Mouse (Mus musculus): ENCODE results near the gene Srrm3. TPM values are rescaled to one million over a fixed set of nuclear protein-coding genes. Genes with fewer than 3 reads are reported as not detected.

Srrm3 gene
- polyA plus RNA-seq, 1 experiment from 2014 or later, result 90.6 TPM

GRCm38 (mm10) chr5:135794859-135795181, 11.9 kb upstream of the Srrm3 start:
- Histone ChIP-seq H3K27ac (peak overlapping the region; percentile 91), H3K4me2 (peak overlapping the region; percentile 40), H3K9ac (peak overlapping the region; percentile 58), H3K27me3 (no peaks in the 10 kb centered on the region), H3K36me3 (peaks cover 25% of the 10 kb centered on the region), H3K9me3 (no peaks in the 10 kb centered on the region), H3K4me1 (replicated peaks) (peaks cover 13% of the 10 kb centered on the region), H3K4me3 (0 out of 2 replicates have a peak overlapping the region, but pooled peaks have one; percentile 23)
- peak; percentile 68; the same call in 1 of the 2 replicates for ATAC-seq (ENCODE audit: low FRiP score)
- 15% methylated on average over 5 of the region's 5 CpGs for WGBS

DNA sequence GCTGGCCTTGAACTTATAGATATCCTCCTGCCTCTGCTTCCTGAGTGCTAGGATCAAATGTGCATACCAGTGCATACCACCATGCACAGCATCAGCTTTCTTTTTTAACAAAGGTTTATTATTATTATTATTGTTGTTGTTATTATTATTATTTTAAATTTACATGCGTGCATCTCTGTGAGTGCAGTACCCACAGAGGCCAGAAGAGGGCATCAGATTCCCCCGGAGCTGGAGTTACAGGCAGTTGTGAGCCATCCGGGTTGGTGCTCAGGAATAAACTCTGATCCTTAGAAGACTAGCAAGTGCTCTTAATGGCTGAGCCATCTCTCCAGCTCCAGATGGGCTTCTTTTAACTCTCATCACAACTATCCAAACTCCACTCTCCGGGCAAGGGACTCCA, 6.9 kb upstream of the Srrm3 start:
- H3K27ac ChIP-seq, result peak overlapping the region; percentile 84

GRCm38 (mm10) chr5:135800927-135801326, 5.8 kb upstream of the Srrm3 start:
- H3K36me3 ChIP-seq, result no peaks in the 10 kb centered on the region
- no peaks in the 10 kb centered on the region for H3K9me3 ChIP-seq
- peak; percentile 70 for ATAC-seq (ENCODE audit: low FRiP score)
- H3K27ac ChIP-seq, result peak overlapping the region; percentile 84
- no peaks in the 10 kb centered on the region for H3K27me3 ChIP-seq
- WGBS, result 0% methylated on average over 6 of the region's 6 CpGs
- 0 out of 2 replicates have a peak overlapping the region, but pooled peaks have one; percentile 4 for H3K4me2 ChIP-seq
- H3K4me3 ChIP-seq, result no peak overlapping the region
- H3K4me1 ChIP-seq (replicated peaks), result peaks cover 39% of the 10 kb centered on the region
- peak overlapping the region; percentile 49; the same call in 1 of the 2 replicates for H3K9ac ChIP-seq

More for the DNA sequence above, 6.9 kb upstream of the Srrm3 start:
- WGBS, result 39% methylated on average over 4 of the region's 4 CpGs
- H3K9me3 ChIP-seq, result no peaks in the 10 kb centered on the region
- no peak for ATAC-seq (ENCODE audit: low FRiP score)
- H3K4me2 ChIP-seq, result no peak overlapping the region
- no peak overlapping the region for H3K4me3 ChIP-seq
- no peak overlapping the region for H3K9ac ChIP-seq
- no peaks in the 10 kb centered on the region for H3K27me3 ChIP-seq
- peaks cover 38% of the 10 kb centered on the region for H3K4me1 ChIP-seq (replicated peaks)
- H3K36me3 ChIP-seq, result no peaks in the 10 kb centered on the region

DNA sequence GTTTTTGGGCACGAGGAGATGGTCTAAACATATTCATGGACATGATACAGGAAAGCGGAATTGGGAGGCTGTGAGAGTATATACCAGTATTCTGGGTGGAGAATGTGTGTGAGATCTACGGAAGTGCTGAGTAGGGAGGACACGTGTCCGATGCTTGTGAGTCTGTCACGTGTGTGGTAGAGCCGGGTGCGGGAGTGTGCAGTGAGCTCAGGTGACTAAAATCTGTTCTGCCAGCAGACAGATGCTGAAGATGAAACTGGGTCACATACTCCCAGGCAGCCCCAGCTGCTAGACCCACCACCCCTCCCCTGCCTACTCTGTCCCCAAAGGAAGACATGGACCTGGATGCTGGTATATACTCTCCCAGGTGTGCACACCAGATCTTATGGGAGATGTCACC, 4.0 kb upstream of the Srrm3 start:
- Histone ChIP-seq H3K9ac (no peak overlapping the region), H3K4me2 (no peak overlapping the region), H3K4me1 (replicated peaks) (peaks cover 45% of the 10 kb centered on the region), H3K4me3 (no peak overlapping the region), H3K27me3 (no peaks in the 10 kb centered on the region), H3K9me3 (no peaks in the 10 kb centered on the region), H3K27ac (no peak overlapping the region; the same call in 1 of the 2 replicates), H3K36me3 (no peaks in the 10 kb centered on the region)
- WGBS, result 81% methylated on average over 8 of the region's 8 CpGs
- no peak for ATAC-seq (ENCODE audit: low FRiP score)

- Histone ChIP-seq H3K27ac (no peak overlapping the region; the same call in 1 of the 2 replicates), H3K4me2 (no peak overlapping the region), H3K36me3 (no peaks in the 10 kb centered on the region), H3K27me3 (no peaks in the 10 kb centered on the region), H3K4me1 (replicated peaks) (peaks cover 50% of the 10 kb centered on the region), H3K9me3 (no peaks in the 10 kb centered on the region), H3K4me3 (no peak overlapping the region), H3K9ac (no peak overlapping the region)
- WGBS, result 68% methylated on average over 4 of the region's 4 CpGs
- ATAC-seq (ENCODE audit: low FRiP score), result no peak
These were observed 3.6 kb upstream of the Srrm3 start for GRCm38 (mm10) chr5:135803135-135803534.

DNA sequence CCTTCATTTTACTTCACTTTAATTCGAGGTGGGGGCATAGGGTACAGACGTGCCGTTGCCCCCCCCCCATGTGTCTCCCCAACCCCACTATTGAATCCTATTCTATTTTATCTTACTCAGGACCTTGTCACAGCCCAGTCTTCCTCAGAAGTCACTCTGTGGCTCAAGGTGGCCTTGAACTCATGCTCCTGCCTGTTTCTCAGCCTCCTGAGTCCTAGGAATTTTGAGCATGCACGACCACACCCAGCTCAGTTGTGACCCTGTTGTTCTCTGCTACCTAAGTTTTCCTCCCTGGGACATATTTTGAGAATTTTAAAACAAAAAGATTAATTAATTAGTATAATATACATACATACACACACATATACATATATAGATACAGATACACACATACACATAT, 3.0 kb upstream of the Srrm3 start:
- Histone ChIP-seq H3K27ac (no peak overlapping the region), H3K4me1 (replicated peaks) (peaks cover 55% of the 10 kb centered on the region), H3K27me3 (no peaks in the 10 kb centered on the region), H3K9ac (no peak overlapping the region), H3K9me3 (no peaks in the 10 kb centered on the region), H3K4me3 (no peak overlapping the region), H3K4me2 (no peak overlapping the region), H3K36me3 (no peaks in the 10 kb centered on the region)
- 88% methylated on average over 4 of the region's 4 CpGs for WGBS
- ATAC-seq (ENCODE audit: low FRiP score), result no peak

GRCm38 (mm10) chr5:135804735-135805134, 2.0 kb upstream of the Srrm3 start:
- ATAC-seq (ENCODE audit: low FRiP score), result no peak
- Histone ChIP-seq H3K4me3 (no peak overlapping the region), H3K9ac (peak overlapping the region; percentile 29; the same call in 1 of the 2 replicates), H3K27ac (peak overlapping the region; percentile 48), H3K36me3 (peaks cover 7% of the 10 kb centered on the region), H3K4me1 (replicated peaks) (peaks cover 64% of the 10 kb centered on the region), H3K4me2 (no peak overlapping the region), H3K27me3 (no peaks in the 10 kb centered on the region), H3K9me3 (no peaks in the 10 kb centered on the region)
- 45% methylated on average over 2 of the region's 2 CpGs for WGBS

- peaks cover 7% of the 10 kb centered on the region for H3K36me3 ChIP-seq
- H3K9me3 ChIP-seq, result no peaks in the 10 kb centered on the region
- H3K4me1 ChIP-seq (replicated peaks), result peaks cover 47% of the 10 kb centered on the region
- peak; percentile 50; the same call in 1 of the 2 replicates for ATAC-seq (ENCODE audit: low FRiP score)
- WGBS, result 41% methylated on average over 3 of the region's 3 CpGs
- H3K4me3 ChIP-seq, result peak overlapping the region; percentile 71
- peak overlapping the region; percentile 93 for H3K4me2 ChIP-seq
- H3K9ac ChIP-seq, result peak overlapping the region; percentile 97
- no peaks in the 10 kb centered on the region for H3K27me3 ChIP-seq
- peak overlapping the region; percentile 84 for H3K27ac ChIP-seq
These were observed 560 bp downstream of the Srrm3 start for GRCm38 (mm10) chr5:135807263-135807637.

GRCm38 (mm10) chr5:135812991-135813390, 6.3 kb downstream of the Srrm3 start:
- Histone ChIP-seq H3K9ac (no peak overlapping the region), H3K4me3 (no peak overlapping the region), H3K27me3 (no peaks in the 10 kb centered on the region), H3K4me2 (no peak overlapping the region), H3K9me3 (no peaks in the 10 kb centered on the region), H3K27ac (0 out of 2 replicates have a peak overlapping the region, but pooled peaks have one; percentile 30), H3K36me3 (peaks cover 26% of the 10 kb centered on the region), H3K4me1 (replicated peaks) (peaks cover 42% of the 10 kb centered on the region)
- 71% methylated on average over 5 of the region's 5 CpGs for WGBS
- no peak for ATAC-seq (ENCODE audit: low FRiP score)

GRCm38 (mm10) chr5:135818491-135818890, 11.8 kb downstream of the Srrm3 start:
- Histone ChIP-seq H3K4me2 (no peak overlapping the region), H3K4me1 (replicated peaks) (peaks cover 52% of the 10 kb centered on the region), H3K9me3 (no peaks in the 10 kb centered on the region), H3K27ac (no peak overlapping the region), H3K9ac (0 out of 2 replicates have a peak overlapping the region, but pooled peaks have one; percentile 2), H3K27me3 (no peaks in the 10 kb centered on the region), H3K4me3 (no peak overlapping the region), H3K36me3 (peaks cover 17% of the 10 kb centered on the region)
- 50% methylated on average over 7 of the region's 7 CpGs for WGBS
- ATAC-seq (ENCODE audit: low FRiP score), result no peak

DNA sequence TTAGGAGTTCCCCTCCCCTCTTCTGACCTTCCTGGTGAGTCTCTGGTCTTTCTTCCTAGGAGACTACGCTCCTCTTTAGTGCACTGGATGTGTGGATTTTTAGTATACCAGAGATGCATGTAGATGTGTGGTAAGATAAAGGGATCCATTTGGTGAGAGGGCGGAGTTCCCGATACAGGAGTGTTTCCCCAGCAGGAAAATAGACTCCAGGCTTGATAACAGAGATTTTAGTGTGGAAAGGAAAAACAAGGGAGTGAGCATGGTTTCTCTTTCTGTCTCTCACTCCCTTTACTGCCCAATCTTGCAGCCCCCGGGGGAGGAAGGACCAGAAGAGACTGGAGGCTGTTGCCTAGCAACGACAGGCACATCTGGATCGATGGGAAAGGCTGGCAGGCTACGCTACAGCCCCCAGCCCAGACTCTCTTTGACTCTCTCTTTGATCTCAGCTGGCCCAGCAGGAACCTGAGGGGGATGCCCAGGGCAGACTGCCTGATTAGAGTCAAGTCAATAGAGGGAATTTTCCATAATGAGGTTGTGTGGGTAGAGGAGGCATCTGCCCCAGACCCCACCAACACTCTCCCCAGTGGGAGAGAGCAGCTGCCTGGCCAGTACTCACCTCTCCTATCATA, 15.7 kb downstream of the Srrm3 start:
- peaks cover 71% of the 10 kb centered on the region for H3K4me1 ChIP-seq (replicated peaks)
- no peaks in the 10 kb centered on the region for H3K27me3 ChIP-seq
- peak overlapping the region; percentile 39 for H3K4me2 ChIP-seq
- 9% methylated on average over 7 of the region's 7 CpGs for WGBS
- H3K27ac ChIP-seq, result peak overlapping the region; percentile 95
- H3K9ac ChIP-seq, result peak overlapping the region; percentile 55
- no peak overlapping the region for H3K4me3 ChIP-seq
- H3K36me3 ChIP-seq, result peaks cover 5% of the 10 kb centered on the region; the same call in 1 of the 2 replicates
- ATAC-seq (ENCODE audit: low FRiP score), result peak; percentile 84
- no peaks in the 10 kb centered on the region for H3K9me3 ChIP-seq

- H3K9ac ChIP-seq, result peak overlapping the region; percentile 14; the same call in 1 of the 2 replicates
- H3K4me1 ChIP-seq (replicated peaks), result peaks cover 65% of the 10 kb centered on the region
- H3K4me2 ChIP-seq, result no peak overlapping the region
- H3K27ac ChIP-seq, result peak overlapping the region; percentile 88
- no peaks in the 10 kb centered on the region for H3K9me3 ChIP-seq
- peaks cover 6% of the 10 kb centered on the region for H3K36me3 ChIP-seq
- 49% methylated on average over 3 of the region's 3 CpGs for WGBS
- ATAC-seq (ENCODE audit: low FRiP score), result no peak
- no peaks in the 10 kb centered on the region for H3K27me3 ChIP-seq
- no peak overlapping the region for H3K4me3 ChIP-seq
These were observed 17.8 kb downstream of the Srrm3 start for GRCm38 (mm10) chr5:135824517-135824916.

GRCm38 (mm10) chr5:135826225-135826624, 19.5 kb downstream of the Srrm3 start:
- H3K9ac ChIP-seq, result peak overlapping the region; percentile 49; the same call in 1 of the 2 replicates
- H3K9me3 ChIP-seq, result no peaks in the 10 kb centered on the region
- H3K4me2 ChIP-seq, result no peak overlapping the region
- no peak overlapping the region for H3K4me3 ChIP-seq
- no peaks in the 10 kb centered on the region for H3K27me3 ChIP-seq
- H3K36me3 ChIP-seq, result peaks cover 6% of the 10 kb centered on the region
- 31% methylated on average over 6 of the region's 6 CpGs for WGBS
- peak overlapping the region; percentile 88 for H3K27ac ChIP-seq
- peaks cover 51% of the 10 kb centered on the region for H3K4me1 ChIP-seq (replicated peaks)
- ATAC-seq (ENCODE audit: low FRiP score), result no peak
